Mouse (Mus musculus) kidney, postnatal 0 days (tissue): ENCODE data around the gene Ryr1. TPM values are rescaled to one million over a fixed set of nuclear protein-coding genes. Genes with fewer than 3 reads are reported as not detected.
A peak's percentile ranks its signal among the peaks of the same experiment; 100 is the strongest.

ENCODE experiments used
- ATAC-seq: fragments of 200-750 bp; cut with Nextera tagmentation; replicated peaks from 2 replicates; pipeline ENCODE4 v1.8.0; 2017; ENCODE audit warnings: low read depth, moderate number of reproducible peaks, moderate TSS enrichment, moderate library complexity; ENCODE audit not compliant: low FRiP score
- DNase-seq: peaks from one replicate; pipeline ENCODE4 v3.0.0-alpha.2; 2016; ENCODE audit warnings: low spot score
- H3K27ac ChIP-seq: fragments of 300-500 bp; sonication (generic); 2 replicates; pipeline ENCODE4 v1.5.1; 2014; ENCODE audit warnings: mild to moderate bottlenecking
- H3K27me3 ChIP-seq: fragments of 300-500 bp; sonication (generic); 2 replicates; pipeline ENCODE4 v1.6.1; 2014; ENCODE audit warnings: low read length, mixed read lengths; ENCODE audit not compliant: insufficient read depth
- H3K36me3 ChIP-seq: fragments of 300-500 bp; sonication (generic); 2 replicates; pipeline ENCODE4 v1.6.1; 2014; ENCODE audit warnings: low read length, mixed read lengths; ENCODE audit not compliant: insufficient read depth
- H3K4me1 ChIP-seq: fragments of 300-500 bp; sonication (generic); replicated peaks from 2 replicates; pipeline ENCODE4 v1.6.1; 2014; ENCODE audit warnings: antibody characterized with exemption, low read length, mixed read lengths; ENCODE audit not compliant: insufficient read depth
- H3K4me2 ChIP-seq: fragments of 300-500 bp; sonication (generic); 2 replicates; pipeline ENCODE4 v1.6.1; 2014; ENCODE audit warnings: mild to moderate bottlenecking, low read length, moderate library complexity, mixed read lengths
- H3K4me3 ChIP-seq: fragments of 300-500 bp; sonication (generic); replicated peaks from 2 replicates; pipeline ENCODE4 v1.5.1; 2014; ENCODE audit warnings: low read depth, low read length
- H3K9ac ChIP-seq: fragments of 300-500 bp; sonication (generic); 2 replicates; pipeline ENCODE4 v1.6.1; 2014; ENCODE audit warnings: low read depth, low read length
- H3K9me3 ChIP-seq: fragments of 300-500 bp; sonication (generic); replicated peaks from 2 replicates; pipeline ENCODE4 v1.6.1; 2016; ENCODE audit warnings: low read length, inconsistent platforms, mixed read lengths
- CTCF ChIP-seq: IDR thresholded peaks from 2 replicates; pipeline ENCODE4 v1.5.1; 2016; ENCODE audit warnings: antibody characterized with exemption, low read depth, mild to moderate bottlenecking, moderate library complexity
- WGBS: fragments of 180-500 bp; shearing (Covaris S2); extraction: QIAGEN DNeasy Blood & Tissue Kit; methylation state at CpG from one replicate; pipeline ENCODE4 v1.1.7; 2014; 5-methylcytosine and 5-hydroxymethylcytosine counted together
- polyA plus RNA-seq: library from polyadenylated mRNA; unstranded; fragments of >200 nt; fragmentation: Nextera tagmentation; extraction: Ambion mirVana; gene quantifications from 2 replicates; pipeline ENCODE4 v1.2.1, GENCODE M21; 2015

Gene Ryr1
- polyA plus RNA-seq, 1 experiment from 2014 or later = 0.17 TPM

DNA sequence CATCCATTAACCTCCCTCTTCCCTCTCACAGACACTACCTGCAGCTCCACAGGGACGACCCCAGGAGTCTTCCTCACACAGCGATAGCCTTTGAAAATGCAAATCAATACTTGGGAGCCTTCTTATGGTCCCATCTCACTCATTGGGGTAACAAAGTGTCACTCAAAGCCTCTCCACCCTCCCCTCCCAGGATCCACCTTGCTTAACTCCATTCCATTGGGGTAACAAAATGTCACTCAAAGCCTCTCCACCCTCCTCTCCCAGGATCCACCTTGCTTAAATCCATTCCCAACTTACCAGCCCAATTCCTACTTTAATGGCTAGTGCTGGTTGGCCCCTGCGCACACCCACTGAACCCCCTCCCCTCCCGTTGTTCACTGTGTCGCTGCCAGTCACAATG, 33.3 kb upstream of the Ryr1 start:
- DNase-seq = no peak
- ATAC-seq = no peak
- 4% methylated on average over 5 of the region's 5 CpGs for WGBS
- H3K4me3 ChIP-seq = no peak overlapping the region
- 0 out of 2 replicates have a peak overlapping the region, but pooled peaks have one; percentile 28 for H3K9ac ChIP-seq
- no peak overlapping the region for H3K27ac ChIP-seq
- H3K9me3 ChIP-seq = no peaks in the 10 kb centered on the region
- H3K36me3 ChIP-seq = 0 out of 2 replicates have a peak, but pooled peaks cover 5% of the 10 kb centered on the region
- no peak overlapping the region for H3K4me2 ChIP-seq
- H3K4me1 ChIP-seq = 0 out of 2 replicates have a peak, but pooled peaks cover 3% of the 10 kb centered on the region
- no peak for TF ChIP-seq CTCF
- peaks cover 5% of the 10 kb centered on the region; the same call in 1 of the 2 replicates for H3K27me3 ChIP-seq

GRCm38 (mm10) chr7:29155838-29156782, 31.1 kb upstream of the Ryr1 start, which contains the start of gene Fam98c:
Gene Fam98c, minus strand, starts transcription at chr7:29156234.
- Histone ChIP-seq H3K36me3 (0 out of 2 replicates have a peak, but pooled peaks cover under 1% of the 10 kb centered on the region), H3K4me3 (peak within 1 kb of the TSS; percentile 86), H3K27ac (peak within 1 kb of the TSS; percentile 90), H3K4me2 (peak within 1 kb of the TSS; percentile 98), H3K27me3 (peaks cover 5% of the 10 kb centered on the region; the same call in 1 of the 2 replicates), H3K9me3 (no peaks in the 10 kb centered on the region), H3K4me1 (0 out of 2 replicates have a peak, but pooled peaks cover 3% of the 10 kb centered on the region), H3K9ac (peak within 1 kb of the TSS; percentile 82)
- peak; percentile 54; the same call in 1 of the 2 replicates for TF ChIP-seq CTCF
- WGBS = 3% methylated on average over 61 of the region's 68 CpGs
- DNase-seq = peak; percentile 93
- ATAC-seq = peak; percentile 65

DNA sequence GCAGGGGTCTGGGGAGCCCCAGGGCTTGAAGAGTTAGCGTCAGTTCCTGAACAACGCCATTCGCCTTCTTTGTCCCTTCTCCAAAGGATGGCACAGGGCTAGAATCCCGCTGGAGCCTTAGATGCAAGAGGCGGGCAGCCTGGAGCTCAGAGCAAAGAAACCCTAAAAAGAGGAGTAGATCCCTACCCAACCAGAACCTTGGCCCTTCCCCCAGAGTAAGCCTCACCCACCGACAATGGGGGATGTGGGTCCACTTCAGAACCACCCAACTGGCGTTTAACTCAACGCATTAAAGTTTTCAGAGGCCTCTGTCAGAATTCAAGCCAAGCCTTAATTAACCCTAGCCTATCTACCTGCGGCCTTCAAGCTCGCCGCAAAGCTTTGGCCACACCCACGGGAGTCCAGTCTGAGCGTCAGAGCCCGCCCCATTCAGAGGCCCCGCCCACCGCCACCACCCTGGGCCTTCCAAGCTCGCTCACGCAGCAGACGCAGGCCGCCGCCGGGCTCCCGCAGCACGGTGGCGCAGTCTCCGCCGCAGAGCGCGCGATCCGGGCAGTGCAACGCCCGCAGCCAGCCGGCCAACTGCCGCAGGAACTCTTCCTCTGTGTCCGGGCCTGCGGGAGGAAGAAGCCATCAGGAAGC, 30.3 kb upstream of the Ryr1 start:
- peak overlapping the region; percentile 86 for H3K4me3 ChIP-seq
- no peaks in the 10 kb centered on the region for H3K9me3 ChIP-seq
- peak overlapping the region; percentile 98 for H3K4me2 ChIP-seq
- H3K4me1 ChIP-seq = 0 out of 2 replicates have a peak, but pooled peaks cover 3% of the 10 kb centered on the region
- peak overlapping the region; percentile 82 for H3K9ac ChIP-seq
- H3K36me3 ChIP-seq = no peaks in the 10 kb centered on the region
- H3K27ac ChIP-seq = peak overlapping the region; percentile 90
- 8% methylated on average over 37 of the region's 37 CpGs for WGBS
- H3K27me3 ChIP-seq = peaks cover 5% of the 10 kb centered on the region; the same call in 1 of the 2 replicates
- ATAC-seq (peak; percentile 86), DNase-seq (peak; percentile 90)
- peak; percentile 52 for TF ChIP-seq CTCF

GRCm38 (mm10) chr7:29154018-29154720, 29.2 kb upstream of the Ryr1 start:
- WGBS = 94% methylated on average over 14 of the region's 14 CpGs

DNA sequence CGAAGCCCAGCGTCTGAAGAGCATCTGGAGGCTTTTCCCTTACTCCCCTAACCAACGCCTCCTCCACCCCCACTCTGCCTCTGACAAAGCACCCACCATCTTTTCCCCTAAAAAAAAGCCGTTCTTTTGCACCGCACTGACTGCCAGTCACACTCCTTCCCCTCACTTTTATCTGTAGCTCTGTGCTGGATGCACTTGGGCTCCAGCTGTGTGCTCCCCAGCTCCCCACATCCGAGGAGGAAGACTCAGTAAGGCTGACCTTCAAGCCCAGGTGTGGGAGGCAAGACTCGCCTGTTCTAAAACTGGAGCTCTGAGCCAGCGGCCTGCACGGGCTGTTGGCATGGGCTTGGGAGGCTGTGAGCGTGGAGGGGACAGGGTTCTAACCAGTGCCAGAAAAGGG, 26.5 kb upstream of the Ryr1 start:
- no peak overlapping the region for H3K27ac ChIP-seq
- H3K36me3 ChIP-seq = no peaks in the 10 kb centered on the region
- no peak for TF ChIP-seq CTCF
- H3K4me3 ChIP-seq = no peak overlapping the region
- no peak overlapping the region for H3K4me2 ChIP-seq
- WGBS = 57% methylated on average over 10 of the region's 10 CpGs
- H3K4me1 ChIP-seq = 0 out of 2 replicates have a peak, but pooled peaks cover under 1% of the 10 kb centered on the region
- ATAC-seq = no peak
- H3K27me3 ChIP-seq = no peaks in the 10 kb centered on the region
- H3K9ac ChIP-seq = no peak overlapping the region
- no peaks in the 10 kb centered on the region for H3K9me3 ChIP-seq
- DNase-seq = no peak

More at GRCm38 (mm10) chr7:29154018-29154720, 29.2 kb upstream of the Ryr1 start:
- TF ChIP-seq CTCF = no peak; the same call in 1 of the 2 replicates
- Histone ChIP-seq H3K9me3 (no peaks in the 10 kb centered on the region), H3K9ac (no peak overlapping the region), H3K27ac (no peak overlapping the region), H3K27me3 (peaks cover 4% of the 10 kb centered on the region; the same call in 1 of the 2 replicates), H3K4me3 (no peak overlapping the region), H3K4me2 (no peak overlapping the region), H3K4me1 (0 out of 2 replicates have a peak, but pooled peaks cover 3% of the 10 kb centered on the region), H3K36me3 (no peaks in the 10 kb centered on the region)
- DNase-seq = no peak
- ATAC-seq = no peak
